Mouse (Mus musculus) liver, adult 2 months (tissue): ENCODE data around the gene Col18a1.

ENCODE experiments used
- CTCF ChIP-seq: fragments of 200-500 bp; IDR thresholded peaks from 2 replicates; pipeline ENCODE4 v1.5.1; 2011; ENCODE audit warnings: low read depth, low read length, control low read depth
- POLR2A ChIP-seq: fragments of 200-500 bp; IDR thresholded peaks from 2 replicates; pipeline ENCODE4 v1.6.1; 2011; ENCODE audit warnings: low read length, control low read depth; ENCODE audit not compliant: insufficient read depth; ENCODE audit errors: extremely low read depth

GRCm38 (mm10) chr10:77127926-77128325, 38.4 kb downstream of the Col18a1 start:
- TF ChIP-seq CTCF (peak; percentile 91), POLR2A (no peak)
